Mouse (Mus musculus): ENCODE results near the gene March4.

March4 gene

GRCm38 (mm10) chr1:72390420-72390819, 146.3 kb downstream of the March4 start:
- DNase-seq (ENCODE audit: low spot score in 2 of 2) = no peak

- DNase-seq (ENCODE audit: low spot score in 2 of 2) = no peak
Observed at GRCm38 (mm10) chr1:72383651-72384050, 153.1 kb downstream of the March4 start.

- DNase-seq (ENCODE audit: low spot score in 2 of 2) = no peak
Observed at GRCm38 (mm10) chr1:72383056-72383455, 153.7 kb downstream of the March4 start.

GRCm38 (mm10) chr1:72380544-72380943, 156.2 kb downstream of the March4 start:
- DNase-seq (ENCODE audit: low spot score in 2 of 2) = no peak

GRCm38 (mm10) chr1:72379752-72380353, 156.9 kb downstream of the March4 start:
- no peak for DNase-seq (ENCODE audit: low spot score in 2 of 2)

GRCm38 (mm10) chr1:72378151-72378550, 158.6 kb downstream of the March4 start:
- no peak for DNase-seq (ENCODE audit: low spot score in 2 of 2)

All from natural killer cell, adult 2 months (primary cell).